Mouse (Mus musculus) thymus, adult 2 months (tissue): ENCODE measurements around the gene 9930022D16Rik. TPM values are rescaled to one million over a fixed set of nuclear protein-coding genes. Genes with fewer than 3 reads are reported as not detected.
A peak's percentile ranks its signal among the peaks of the same experiment; 100 is the strongest.

ENCODE experiments used
- DNase-seq: peaks from one replicate; pipeline ENCODE4 v3.0.0; 2021
- H3K27ac ChIP-seq: fragments of 200-500 bp; 2 replicates; pipeline ENCODE4 v1.5.1; 2012; ENCODE audit warnings: low read length, control low read depth; ENCODE audit not compliant: control insufficient read depth, insufficient read depth
- H3K27me3 ChIP-seq: fragments of 200-500 bp; 2 replicates; pipeline ENCODE4 v1.6.1; 2012; ENCODE audit warnings: mild to moderate bottlenecking, low read length, moderate library complexity, mixed read lengths; ENCODE audit not compliant: control insufficient read depth, insufficient read depth
- H3K36me3 ChIP-seq: fragments of 200-500 bp; 2 replicates; pipeline ENCODE4 v1.6.1; 2012; ENCODE audit warnings: mild to moderate bottlenecking, low read length, moderate library complexity; ENCODE audit not compliant: control insufficient read depth, insufficient read depth
- H3K4me1 ChIP-seq: fragments of 200-500 bp; replicated peaks from 2 replicates; pipeline ENCODE4 v1.6.1; 2012; ENCODE audit warnings: low read length; ENCODE audit not compliant: control insufficient read depth, insufficient read depth
- H3K4me3 ChIP-seq: fragments of 200-500 bp; 2 replicates; pipeline ENCODE4 v1.5.1; 2012; ENCODE audit warnings: mild to moderate bottlenecking, low read length, control low read depth, moderate library complexity; ENCODE audit not compliant: control insufficient read depth, insufficient read depth
- CTCF ChIP-seq: fragments of 200-500 bp; IDR thresholded peaks from 2 replicates; pipeline ENCODE4 v1.5.1; 2012; ENCODE audit warnings: mild to moderate bottlenecking, control low read depth, low read length, moderate library complexity, borderline replicate concordance; ENCODE audit not compliant: control insufficient read depth, poor library complexity, insufficient read depth; ENCODE audit errors: extremely low read depth
- POLR2A ChIP-seq: fragments of 200-500 bp; IDR thresholded peaks from 2 replicates; pipeline ENCODE4 v1.6.1; 2012; ENCODE audit warnings: mild to moderate bottlenecking, low read length, control low read depth, moderate library complexity; ENCODE audit not compliant: control insufficient read depth, poor library complexity, insufficient read depth; ENCODE audit errors: extremely low read depth
- WGBS: fragments of 180-500 bp; shearing (Covaris S2); methylation state at CpG from one replicate; pipeline ENCODE4 v1.1.7; 2018; 5-methylcytosine and 5-hydroxymethylcytosine counted together
- polyA plus RNA-seq: library from polyadenylated mRNA; depleted of rRNA; stranded (reverse); fragments of >200 nt; gene quantifications from 2 replicates; pipeline ENCODE4 v1.2.3, GENCODE M21; 2012

9930022D16Rik gene
- polyA plus RNA-seq, 1 experiment: not detected

GRCm38 (mm10) chr11:109439209-109439608 lies 25.5 kb downstream of the 9930022D16Rik start:
- no peak overlapping the region for H3K4me3 ChIP-seq
- no peak for DNase-seq
- peaks cover 5% of the 10 kb centered on the region; the same call in 1 of the 2 replicates for H3K36me3 ChIP-seq
- H3K27me3 ChIP-seq: no peaks in the 10 kb centered on the region
- H3K4me1 ChIP-seq: peaks cover 17% of the 10 kb centered on the region
- TF ChIP-seq CTCF (no peak), POLR2A (no peak)
- H3K27ac ChIP-seq: no peak overlapping the region
- 55% methylated on average over 5 of the region's 5 CpGs for WGBS

- peak; percentile 84 for DNase-seq
- Histone ChIP-seq H3K36me3 (peaks cover 2% of the 10 kb centered on the region; the same call in 1 of the 2 replicates), H3K4me3 (peak overlapping the region; percentile 53), H3K4me1 (peaks cover 14% of the 10 kb centered on the region), H3K27ac (peak overlapping the region; percentile 38), H3K27me3 (no peaks in the 10 kb centered on the region)
- 2% methylated on average over 32 of the region's 32 CpGs for WGBS
- no peak for TF ChIP-seq CTCF
- no peak for TF ChIP-seq POLR2A
Measured at GRCm38 (mm10) chr11:109439829-109440340, 26.2 kb downstream of the 9930022D16Rik start.

GRCm38 (mm10) chr11:109440641-109441040 lies 26.9 kb downstream of the 9930022D16Rik start:
- H3K4me1 ChIP-seq: peaks cover 14% of the 10 kb centered on the region
- TF ChIP-seq CTCF: no peak
- TF ChIP-seq POLR2A: no peak
- no peaks in the 10 kb centered on the region for H3K27me3 ChIP-seq
- H3K36me3 ChIP-seq: no peaks in the 10 kb centered on the region
- WGBS: 59% methylated on average over 4 of the region's 4 CpGs
- H3K27ac ChIP-seq: no peak overlapping the region
- DNase-seq: no peak
- H3K4me3 ChIP-seq: no peak overlapping the region

- peak; percentile 58 for DNase-seq
- WGBS: 77% methylated on average over 3 of the region's 3 CpGs
Measured at GRCm38 (mm10) chr11:109441119-109441518, 27.4 kb downstream of the 9930022D16Rik start.

GRCm38 (mm10) chr11:109442166-109442730 lies 28.5 kb downstream of the 9930022D16Rik start:
- no peaks in the 10 kb centered on the region for H3K36me3 ChIP-seq
- H3K27ac ChIP-seq: no peak overlapping the region
- TF ChIP-seq CTCF (no peak), POLR2A (no peak)
- H3K4me1 ChIP-seq: peaks cover 14% of the 10 kb centered on the region
- 34% methylated on average over 5 of the region's 5 CpGs for WGBS
- H3K27me3 ChIP-seq: no peaks in the 10 kb centered on the region
- no peak for DNase-seq
- H3K4me3 ChIP-seq: no peak overlapping the region

More at GRCm38 (mm10) chr11:109441119-109441518, 27.4 kb downstream of the 9930022D16Rik start:
- Histone ChIP-seq H3K4me3 (no peak overlapping the region), H3K27ac (no peak overlapping the region), H3K36me3 (no peaks in the 10 kb centered on the region), H3K27me3 (no peaks in the 10 kb centered on the region), H3K4me1 (peaks cover 14% of the 10 kb centered on the region)
- TF ChIP-seq CTCF: no peak
- no peak for TF ChIP-seq POLR2A

- WGBS: 98% methylated on average over 8 of the region's 8 CpGs
- no peak overlapping the region for H3K4me3 ChIP-seq
Measured at GRCm38 (mm10) chr11:109443468-109444263, 29.9 kb downstream of the 9930022D16Rik start.

More at GRCm38 (mm10) chr11:109443468-109444263, 29.9 kb downstream of the 9930022D16Rik start:
- Histone ChIP-seq H3K36me3 (no peaks in the 10 kb centered on the region), H3K27ac (no peak overlapping the region), H3K27me3 (no peaks in the 10 kb centered on the region), H3K4me1 (peaks cover 14% of the 10 kb centered on the region)
- DNase-seq: no peak
- TF ChIP-seq POLR2A (no peak), CTCF (no peak)
